Mouse (Mus musculus): ENCODE results near the gene Eloa.

GRCm38 (mm10) chr4:135993941-135994340 is 27.6 kb downstream of the Eloa start:
- TF ChIP-seq CTCF (IDR thresholded peaks at IDR 0.05; ENCODE audit: extremely low read depth, insufficient read depth, low read length): no peak
- no peak for TF ChIP-seq POLR2A (IDR thresholded peaks at IDR 0.05; ENCODE audit: extremely low read depth, insufficient read depth, low read length)
